Mouse (Mus musculus): ENCODE results near the gene Barhl1.
A peak's percentile ranks its signal among the peaks of the same experiment; 100 is the strongest.

The Barhl1 gene

GRCm38 (mm10) chr2:28911331-28912038 lies 5.0 kb downstream of the Barhl1 start:
- no peak for DNase-seq

- DNase-seq: no peak
Observed at GRCm38 (mm10) chr2:28910877-28911276, 5.6 kb downstream of the Barhl1 start.

GRCm38 (mm10) chr2:28909818-28910710 lies 6.4 kb downstream of the Barhl1 start:
- DNase-seq: no peak

- DNase-seq: no peak
Observed at GRCm38 (mm10) chr2:28909186-28909817, 7.2 kb downstream of the Barhl1 start.

- DNase-seq: peak; percentile 18
Observed at GRCm38 (mm10) chr2:28908389-28909153, 7.9 kb downstream of the Barhl1 start.

- no peak for DNase-seq
Observed at GRCm38 (mm10) chr2:28907691-28908388, 8.6 kb downstream of the Barhl1 start.

- no peak for DNase-seq
Observed at GRCm38 (mm10) chr2:28905561-28905960, 10.9 kb downstream of the Barhl1 start.

GRCm38 (mm10) chr2:28904786-28905185 lies 11.7 kb downstream of the Barhl1 start:
- DNase-seq: no peak

GRCm38 (mm10) chr2:28903871-28904270 lies 12.6 kb downstream of the Barhl1 start:
- no peak for DNase-seq

GRCm38 (mm10) chr2:28902291-28902690 lies 14.2 kb downstream of the Barhl1 start:
- no peak for DNase-seq

GRCm38 (mm10) chr2:28897340-28897899 lies 19.0 kb downstream of the Barhl1 start:
- DNase-seq: no peak

GRCm38 (mm10) chr2:28895876-28896275 lies 20.6 kb downstream of the Barhl1 start:
- DNase-seq: peak; percentile 46

GRCm38 (mm10) chr2:28893526-28893925 lies 22.9 kb downstream of the Barhl1 start:
- DNase-seq: no peak

GRCm38 (mm10) chr2:28892796-28893195 lies 23.7 kb downstream of the Barhl1 start:
- no peak for DNase-seq

GRCm38 (mm10) chr2:28884914-28885313 lies 31.6 kb downstream of the Barhl1 start:
- no peak for DNase-seq

- DNase-seq: no peak
Observed at GRCm38 (mm10) chr2:28882826-28883485, 33.5 kb downstream of the Barhl1 start.

GRCm38 (mm10) chr2:28882047-28882446 lies 34.4 kb downstream of the Barhl1 start:
- no peak for DNase-seq

GRCm38 (mm10) chr2:28881275-28881674 lies 35.2 kb downstream of the Barhl1 start:
- peak; percentile 25 for DNase-seq

- no peak for DNase-seq
Observed at GRCm38 (mm10) chr2:28875554-28875953, 40.9 kb downstream of the Barhl1 start.

- DNase-seq: peak; percentile 29
Observed at GRCm38 (mm10) chr2:28867495-28867894, 49.0 kb downstream of the Barhl1 start.

- no peak for DNase-seq
Observed at GRCm38 (mm10) chr2:28863857-28864256, 52.6 kb downstream of the Barhl1 start.

Measured in lung, postnatal 10 days (tissue).